Mouse (Mus musculus): Measurements from ENCODE around the gene Gtf2a2. TPM values are rescaled to one million over a fixed set of nuclear protein-coding genes. Genes with fewer than 3 reads are reported as not detected.

The Gtf2a2 gene
- polyA plus RNA-seq, 1 experiment from 2014 or later = 151 TPM

- Histone ChIP-seq H3K4me2 (ENCODE audit: low read depth, low read length) (no peak overlapping the region), H3K27ac (ENCODE audit: low read length) (no peak overlapping the region)
These were observed 19.5 kb upstream of the Gtf2a2 start for GRCm38 (mm10) chr9:69992841-69993277.

GRCm38 (mm10) chr9:69993479-69993878 is 18.9 kb upstream of the Gtf2a2 start:
- Histone ChIP-seq H3K9ac (ENCODE audit: low read depth, low read length) (no peak overlapping the region), H3K4me3 (ENCODE audit: low read length) (no peak overlapping the region), H3K36me3 (ENCODE audit: control insufficient read depth, insufficient read depth, low read length) (0 out of 2 replicates have a peak, but pooled peaks cover 4% of the 10 kb centered on the region), H3K27ac (ENCODE audit: low read length) (no peak overlapping the region), H3K9me3 (ENCODE audit: control insufficient read depth, low read length) (no peaks in the 10 kb centered on the region), H3K4me2 (ENCODE audit: low read depth, low read length) (no peak overlapping the region), H3K4me1 (ENCODE audit: control insufficient read depth, insufficient read depth, low read length) (peaks cover 24% of the 10 kb centered on the region), H3K27me3 (replicated peaks; ENCODE audit: control insufficient read depth, insufficient read depth, low read length) (no peaks in the 10 kb centered on the region)
- ATAC-seq = no peak
- 58% methylated on average over 1 of the region's 1 CpGs for WGBS

More at GRCm38 (mm10) chr9:69992841-69993277, 19.5 kb upstream of the Gtf2a2 start:
- ATAC-seq = no peak
- Histone ChIP-seq H3K9me3 (ENCODE audit: control insufficient read depth, low read length) (no peaks in the 10 kb centered on the region), H3K36me3 (ENCODE audit: control insufficient read depth, insufficient read depth, low read length) (0 out of 2 replicates have a peak, but pooled peaks cover 4% of the 10 kb centered on the region), H3K4me1 (ENCODE audit: control insufficient read depth, insufficient read depth, low read length) (peaks cover 24% of the 10 kb centered on the region), H3K4me3 (ENCODE audit: low read length) (no peak overlapping the region), H3K27me3 (replicated peaks; ENCODE audit: control insufficient read depth, insufficient read depth, low read length) (no peaks in the 10 kb centered on the region), H3K9ac (ENCODE audit: low read depth, low read length) (no peak overlapping the region)
- WGBS = 57% methylated on average over 5 of the region's 5 CpGs

GRCm38 (mm10) chr9:69994547-69994946 is 17.8 kb upstream of the Gtf2a2 start:
- Histone ChIP-seq H3K9ac (ENCODE audit: low read depth, low read length) (no peak overlapping the region), H3K9me3 (ENCODE audit: control insufficient read depth, low read length) (no peaks in the 10 kb centered on the region), H3K4me3 (ENCODE audit: low read length) (no peak overlapping the region), H3K27me3 (replicated peaks; ENCODE audit: control insufficient read depth, insufficient read depth, low read length) (no peaks in the 10 kb centered on the region), H3K27ac (ENCODE audit: low read length) (no peak overlapping the region), H3K4me2 (ENCODE audit: low read depth, low read length) (no peak overlapping the region), H3K4me1 (ENCODE audit: control insufficient read depth, insufficient read depth, low read length) (peaks cover 24% of the 10 kb centered on the region), H3K36me3 (ENCODE audit: control insufficient read depth, insufficient read depth, low read length) (peaks cover 10% of the 10 kb centered on the region)
- no peak for ATAC-seq
- 89% methylated on average over 5 of the region's 5 CpGs for WGBS

- Histone ChIP-seq H3K4me3 (ENCODE audit: low read length) (no peak overlapping the region), H3K36me3 (ENCODE audit: control insufficient read depth, insufficient read depth, low read length) (peaks cover 16% of the 10 kb centered on the region), H3K9ac (ENCODE audit: low read depth, low read length) (no peak overlapping the region), H3K4me1 (ENCODE audit: control insufficient read depth, insufficient read depth, low read length) (peaks cover 4% of the 10 kb centered on the region; the same call in 1 of the 2 replicates), H3K9me3 (ENCODE audit: control insufficient read depth, low read length) (no peaks in the 10 kb centered on the region), H3K27me3 (replicated peaks; ENCODE audit: control insufficient read depth, insufficient read depth, low read length) (no peaks in the 10 kb centered on the region), H3K4me2 (ENCODE audit: low read depth, low read length) (no peak overlapping the region), H3K27ac (ENCODE audit: low read length) (no peak overlapping the region)
- 84% methylated on average over 1 of the region's 1 CpGs for WGBS
- no peak for ATAC-seq
These were observed 13.0 kb upstream of the Gtf2a2 start for GRCm38 (mm10) chr9:69999318-69999717.

- Histone ChIP-seq H3K4me2 (ENCODE audit: low read depth, low read length) (no peak overlapping the region), H3K27me3 (replicated peaks; ENCODE audit: control insufficient read depth, insufficient read depth, low read length) (no peaks in the 10 kb centered on the region), H3K27ac (ENCODE audit: low read length) (no peak overlapping the region), H3K4me1 (ENCODE audit: control insufficient read depth, insufficient read depth, low read length) (peaks cover 4% of the 10 kb centered on the region; the same call in 1 of the 2 replicates), H3K4me3 (ENCODE audit: low read length) (no peak overlapping the region), H3K9me3 (ENCODE audit: control insufficient read depth, low read length) (no peaks in the 10 kb centered on the region), H3K36me3 (ENCODE audit: control insufficient read depth, insufficient read depth, low read length) (peaks cover 19% of the 10 kb centered on the region), H3K9ac (ENCODE audit: low read depth, low read length) (no peak overlapping the region)
- WGBS = 65% methylated on average over 10 of the region's 10 CpGs
- no peak for ATAC-seq
These were observed 8.8 kb upstream of the Gtf2a2 start for GRCm38 (mm10) chr9:70003516-70003915.

DNA sequence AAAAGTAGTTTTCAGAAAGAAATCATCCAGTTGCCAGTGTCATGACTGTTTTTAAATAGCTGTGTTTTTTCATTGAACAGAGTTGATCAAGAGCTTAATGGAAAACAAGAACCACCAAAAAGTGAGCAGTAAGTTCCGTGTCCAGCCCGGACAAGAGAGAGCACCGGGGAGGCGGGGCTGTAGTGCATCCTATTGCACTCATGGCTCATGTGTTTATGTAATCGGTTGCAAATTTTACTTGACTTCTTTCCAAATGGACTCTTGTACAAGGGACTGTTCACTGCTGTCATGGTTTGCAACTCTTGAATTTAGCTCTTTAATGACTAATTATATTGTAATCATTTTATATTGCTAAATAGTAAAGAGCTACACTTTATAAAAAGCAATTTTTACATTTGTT is 5.4 kb upstream of the Gtf2a2 start:
- H3K27me3 ChIP-seq (replicated peaks; ENCODE audit: control insufficient read depth, insufficient read depth, low read length) = no peaks in the 10 kb centered on the region
- WGBS = 87% methylated on average over 5 of the region's 5 CpGs
- no peak for ATAC-seq
- no peaks in the 10 kb centered on the region for H3K9me3 ChIP-seq (ENCODE audit: control insufficient read depth, low read length)
- H3K4me1 ChIP-seq (ENCODE audit: control insufficient read depth, insufficient read depth, low read length) = peaks cover 5% of the 10 kb centered on the region
- no peak overlapping the region for H3K27ac ChIP-seq (ENCODE audit: low read length)
- H3K9ac ChIP-seq (ENCODE audit: low read depth, low read length) = no peak overlapping the region
- H3K4me2 ChIP-seq (ENCODE audit: low read depth, low read length) = no peak overlapping the region
- H3K4me3 ChIP-seq (ENCODE audit: low read length) = no peak overlapping the region
- H3K36me3 ChIP-seq (ENCODE audit: control insufficient read depth, insufficient read depth, low read length) = peaks cover 11% of the 10 kb centered on the region

DNA sequence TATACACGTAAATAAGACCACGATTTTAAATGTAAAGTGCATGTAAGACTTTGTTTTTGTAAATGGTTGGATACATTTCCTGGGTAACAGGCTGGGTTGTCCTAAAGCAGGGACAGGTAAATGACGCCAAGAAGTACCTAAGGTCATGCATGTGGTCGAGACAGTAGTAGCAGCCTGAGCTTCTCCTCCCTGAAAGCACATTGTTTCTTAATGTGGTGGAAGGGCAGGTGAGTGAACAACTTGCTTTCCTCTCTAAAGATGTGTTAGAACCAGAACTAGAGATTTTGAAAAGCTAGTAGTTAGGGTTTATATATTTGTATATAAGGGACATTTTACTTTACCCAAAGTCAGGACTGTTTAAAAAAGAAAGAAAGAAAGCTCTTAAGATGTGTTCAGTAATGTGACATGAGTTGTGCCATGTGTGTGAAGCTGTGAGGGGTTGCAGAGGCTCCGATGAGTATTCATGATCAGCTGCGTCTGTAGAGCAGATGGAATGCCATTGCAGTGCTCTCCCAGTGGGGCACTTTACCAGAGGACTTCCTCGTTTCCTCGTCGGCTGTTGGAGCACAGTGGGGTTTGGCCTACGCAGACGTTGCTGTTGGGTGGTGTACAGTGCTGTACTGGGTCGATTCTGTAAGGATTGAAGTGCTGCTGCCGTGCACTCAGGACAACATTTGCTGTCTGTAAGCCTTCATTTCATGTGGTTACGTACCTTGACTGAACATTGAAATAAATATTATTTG is 4.7 kb upstream of the Gtf2a2 start:
- no peak overlapping the region for H3K4me2 ChIP-seq (ENCODE audit: low read depth, low read length)
- H3K27me3 ChIP-seq (replicated peaks; ENCODE audit: control insufficient read depth, insufficient read depth, low read length) = no peaks in the 10 kb centered on the region
- no peaks in the 10 kb centered on the region for H3K9me3 ChIP-seq (ENCODE audit: control insufficient read depth, low read length)
- peaks cover 11% of the 10 kb centered on the region for H3K36me3 ChIP-seq (ENCODE audit: control insufficient read depth, insufficient read depth, low read length)
- no peak overlapping the region for H3K27ac ChIP-seq (ENCODE audit: low read length)
- H3K4me3 ChIP-seq (ENCODE audit: low read length) = no peak overlapping the region
- no peak overlapping the region for H3K9ac ChIP-seq (ENCODE audit: low read depth, low read length)
- peaks cover 6% of the 10 kb centered on the region for H3K4me1 ChIP-seq (ENCODE audit: control insufficient read depth, insufficient read depth, low read length)
- WGBS = 87% methylated on average over 14 of the region's 14 CpGs
- ATAC-seq = no peak

DNA sequence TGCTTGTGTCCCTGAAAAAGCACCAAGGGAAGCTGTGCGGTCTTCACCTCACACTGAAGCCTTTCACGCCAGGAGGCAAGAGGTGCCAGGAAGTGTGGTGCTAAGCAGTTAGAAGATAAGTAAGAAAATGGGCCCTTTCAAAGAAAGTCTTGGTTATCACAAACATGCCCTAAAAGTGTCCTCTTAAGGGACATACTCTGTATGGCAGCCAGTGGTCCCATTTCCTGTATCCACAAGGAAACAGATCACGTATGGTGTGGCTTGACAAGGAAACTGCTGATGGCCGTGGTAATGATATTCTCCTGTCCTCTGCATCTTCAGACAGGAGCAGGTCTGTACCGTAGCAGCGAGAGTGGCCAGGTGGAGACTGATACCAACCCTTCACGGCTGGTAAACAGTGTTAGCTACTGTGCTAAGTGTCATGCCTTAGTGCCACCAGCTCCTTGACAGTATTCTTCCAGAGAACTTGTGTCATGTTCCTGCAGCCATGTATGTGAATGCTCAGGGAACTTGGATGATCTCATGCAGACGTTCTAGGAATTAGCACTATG is 2.5 kb upstream of the Gtf2a2 start:
- Histone ChIP-seq H3K4me1 (ENCODE audit: control insufficient read depth, insufficient read depth, low read length) (peaks cover 14% of the 10 kb centered on the region), H3K4me3 (ENCODE audit: low read length) (no peak overlapping the region), H3K9ac (ENCODE audit: low read depth, low read length) (no peak overlapping the region), H3K27ac (ENCODE audit: low read length) (no peak overlapping the region), H3K27me3 (replicated peaks; ENCODE audit: control insufficient read depth, insufficient read depth, low read length) (no peaks in the 10 kb centered on the region), H3K4me2 (ENCODE audit: low read depth, low read length) (no peak overlapping the region), H3K9me3 (ENCODE audit: control insufficient read depth, low read length) (no peaks in the 10 kb centered on the region), H3K36me3 (ENCODE audit: control insufficient read depth, insufficient read depth, low read length) (peaks cover 11% of the 10 kb centered on the region)
- no peak for ATAC-seq
- 87% methylated on average over 8 of the region's 8 CpGs for WGBS

GRCm38 (mm10) chr9:70010781-70011473 is 1.4 kb upstream of the Gtf2a2 start:
- no peaks in the 10 kb centered on the region for H3K9me3 ChIP-seq (ENCODE audit: control insufficient read depth, low read length)
- no peak overlapping the region for H3K9ac ChIP-seq (ENCODE audit: low read depth, low read length)
- H3K4me2 ChIP-seq (ENCODE audit: low read depth, low read length) = no peak overlapping the region
- H3K36me3 ChIP-seq (ENCODE audit: control insufficient read depth, insufficient read depth, low read length) = peaks cover 11% of the 10 kb centered on the region
- H3K27ac ChIP-seq (ENCODE audit: low read length) = no peak overlapping the region
- peaks cover 14% of the 10 kb centered on the region for H3K4me1 ChIP-seq (ENCODE audit: control insufficient read depth, insufficient read depth, low read length)
- WGBS = 88% methylated on average over 5 of the region's 5 CpGs
- no peaks in the 10 kb centered on the region for H3K27me3 ChIP-seq (replicated peaks; ENCODE audit: control insufficient read depth, insufficient read depth, low read length)
- no peak for ATAC-seq
- H3K4me3 ChIP-seq (ENCODE audit: low read length) = no peak overlapping the region
